Mouse (Mus musculus) cortical plate, adult 2 months (tissue): ENCODE results near the gene Olfr353.

ENCODE experiments used
- CTCF ChIP-seq: fragments of 200-500 bp; IDR thresholded peaks from 2 replicates; pipeline ENCODE4 v1.5.1; 2011; ENCODE audit warnings: mild to moderate bottlenecking, control low read depth, low read length; ENCODE audit not compliant: insufficient read depth; ENCODE audit errors: extremely low read depth
- POLR2A ChIP-seq: fragments of 200-500 bp; IDR thresholded peaks from 2 replicates; pipeline ENCODE4 v1.6.1; 2011; ENCODE audit warnings: mild to moderate bottlenecking, low read length, control low read depth; ENCODE audit not compliant: insufficient read depth; ENCODE audit errors: extremely low read depth

DNA sequence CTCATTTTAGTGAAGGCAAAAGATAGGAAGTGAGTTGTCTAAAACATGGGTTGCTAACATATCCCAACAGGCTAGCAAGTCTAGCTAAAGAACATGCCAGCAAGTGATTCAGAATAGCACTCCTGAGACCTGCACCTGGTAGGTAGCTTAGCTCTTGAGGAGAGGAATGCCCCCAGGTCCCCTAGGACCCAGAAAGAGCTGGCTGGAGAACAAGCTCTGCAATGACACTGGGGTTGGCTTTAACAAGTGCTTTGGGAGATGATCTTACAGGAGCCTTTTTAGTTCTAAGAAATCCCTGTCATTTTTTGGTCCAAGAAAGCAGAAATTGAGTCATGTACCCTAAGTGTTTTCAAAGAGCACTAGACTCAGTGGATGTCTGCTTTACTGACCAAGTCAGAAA, 12.6 kb upstream of the Olfr353 start, which contains the start of gene Olfr354:
- no peak for TF ChIP-seq CTCF
- no peak for TF ChIP-seq POLR2A
